24 mouse cellular contexts compared by ENCODE assay signal in genomic region chr6:98208051-98208450, GRCm38 (mm10).
DNase-seq lines count a peak whose midpoint lies in the region; ATAC-seq and TF ChIP-seq lines count a peak whose summit lies in the region.
"Had no signal": no experiment of that assay in that cellular context is flagged by ENCODE, and none has a peak within 500 bp of the region (broad histone marks: within the 10 kb centered on the region; RNA-seq: fewer than 3 reads in every experiment).

No protein-coding gene starts in this region.

- H3K27me3 ChIP-seq in heart, embryonic 15.5 days, result no peaks in the 10 kb centered on the region
- H3K27me3 ChIP-seq in heart, embryonic 10.5 days (ENCODE audit: insufficient read depth, poor library complexity, severe bottlenecking), result no peaks in the 10 kb centered on the region
- H3K27me3 ChIP-seq in heart, postnatal 0 days (ENCODE audit: control insufficient read depth, insufficient read depth, low read length), result no peaks in the 10 kb centered on the region
- H3K27me3 ChIP-seq in heart, adult 2 months (ENCODE audit: control insufficient read depth, insufficient read depth, low read length), result no peaks in the 10 kb centered on the region
- H3K27me3 ChIP-seq: CH12.LX; embryonic facial prominence, embryonic 12.5 days; forebrain, embryonic 13.5 days; forebrain, embryonic 15.5 days had no signal

- H3K4me2 ChIP-seq in heart, embryonic 15.5 days, result no peak overlapping the region
- H3K4me2 ChIP-seq in heart, postnatal 0 days (ENCODE audit: low read depth, low read length), result no peak overlapping the region
- H3K4me2 ChIP-seq: embryonic facial prominence, embryonic 12.5 days; forebrain, embryonic 13.5 days; forebrain, embryonic 15.5 days had no signal

- no peak overlapping the region for H3K9ac ChIP-seq in heart, embryonic 15.5 days
- H3K9ac ChIP-seq in heart, postnatal 0 days (replicated peaks; ENCODE audit: low read depth, low read length), result no peak overlapping the region
- no peak overlapping the region for H3K9ac ChIP-seq in heart, adult 2 months (ENCODE audit: low read depth, low read length)
- H3K9ac ChIP-seq: embryonic facial prominence, embryonic 12.5 days; forebrain, embryonic 13.5 days; forebrain, embryonic 15.5 days had no signal

- no peaks in the 10 kb centered on the region for H3K36me3 ChIP-seq in heart, embryonic 15.5 days
- no peaks in the 10 kb centered on the region for H3K36me3 ChIP-seq in heart, embryonic 10.5 days
- H3K36me3 ChIP-seq in heart, postnatal 0 days (replicated peaks; ENCODE audit: control insufficient read depth, insufficient read depth, low read length), result no peaks in the 10 kb centered on the region
- H3K36me3 ChIP-seq in heart, adult 2 months (ENCODE audit: control insufficient read depth, insufficient read depth, low read length), result no peaks in the 10 kb centered on the region
- H3K36me3 ChIP-seq: embryonic facial prominence, embryonic 10.5 days; embryonic facial prominence, embryonic 12.5 days; forebrain, embryonic 15.5 days; G1E had no signal

- TF ChIP-seq EP300 in heart, postnatal 0 days (IDR thresholded peaks at IDR 0.05; ENCODE audit: low read depth), result peak; percentile 70; the same call in 1 of the 2 replicates
- TF ChIP-seq EP300 in heart, adult 2 months (IDR thresholded peaks at IDR 0.05; ENCODE audit: insufficient read depth, low read depth, low read length), result no peak

- no peak overlapping the region for H3K4me3 ChIP-seq in heart, embryonic 15.5 days
- no peak overlapping the region for H3K4me3 ChIP-seq in heart, embryonic 10.5 days
- H3K4me3 ChIP-seq in heart, postnatal 0 days (ENCODE audit: low read depth, low read length), result no peak overlapping the region
- no peak overlapping the region for H3K4me3 ChIP-seq in heart, adult 2 months
- H3K4me3 ChIP-seq: embryonic facial prominence, embryonic 10.5 days; embryonic facial prominence, embryonic 12.5 days; forebrain, embryonic 13.5 days; forebrain, embryonic 15.5 days had no signal

- 0 out of 2 replicates have a peak, but pooled peaks have one; percentile 43 for ATAC-seq in heart, embryonic 15.5 days (replicated peaks; ENCODE audit: insufficient number of reproducible peaks, insufficient read depth, low FRiP score, low read depth)
- peak; percentile 60 for ATAC-seq in heart, postnatal 0 days (ENCODE audit: insufficient read depth, low read depth)
- ATAC-seq: activated CD4-positive, CD25-positive, alpha-beta regulatory T cell, adult 4 months; CD4-positive, CD25-positive, alpha-beta regulatory T cell, adult 4 months; forebrain, embryonic 13.5 days; forebrain, embryonic 15.5 days; Patski had no signal

- H3K27ac ChIP-seq in heart, embryonic 15.5 days, result no peak overlapping the region
- H3K27ac ChIP-seq in heart, embryonic 10.5 days, result no peak overlapping the region
- no peak overlapping the region for H3K27ac ChIP-seq in heart, postnatal 0 days (ENCODE audit: low read depth)
- H3K27ac ChIP-seq in heart, adult 2 months, result no peak overlapping the region
- H3K27ac ChIP-seq: embryonic facial prominence, embryonic 10.5 days; embryonic facial prominence, embryonic 12.5 days; forebrain, embryonic 13.5 days; forebrain, embryonic 15.5 days had no signal

- WGBS in heart, embryonic 15.5 days, result 68% methylated on average over 8 of the region's 8 CpGs
- WGBS in heart, embryonic 10.5 days, result 81% methylated on average over 8 of the region's 8 CpGs
- WGBS in heart, postnatal 0 days, result 49% methylated on average over 8 of the region's 8 CpGs
- 56% methylated on average over 8 of the region's 8 CpGs for WGBS in heart, adult 2 months

- H3K79me2 ChIP-seq in heart, adult 2 months (replicated peaks; ENCODE audit: control insufficient read depth, insufficient read depth, low read length), result no peaks in the 10 kb centered on the region

- no peaks in the 10 kb centered on the region for H3K9me3 ChIP-seq in heart, embryonic 15.5 days (replicated peaks)
- H3K9me3 ChIP-seq in heart, embryonic 10.5 days, result no peaks in the 10 kb centered on the region
- no peaks in the 10 kb centered on the region for H3K9me3 ChIP-seq in heart, postnatal 0 days (replicated peaks; ENCODE audit: control insufficient read depth, low read length)
- H3K9me3 ChIP-seq: embryonic facial prominence, embryonic 10.5 days; embryonic facial prominence, embryonic 12.5 days; forebrain, embryonic 13.5 days; forebrain, embryonic 15.5 days had no signal

- no peak for TF ChIP-seq CTCF in heart, postnatal 0 days (IDR thresholded peaks at IDR 0.05; ENCODE audit: low read depth)
- no peak for TF ChIP-seq CTCF in heart, adult 2 months (IDR thresholded peaks at IDR 0.05)

- no peak for TF ChIP-seq POLR2A in heart, adult 2 months (IDR thresholded peaks at IDR 0.05; ENCODE audit: insufficient read depth, low read depth, low read length)

- no peaks in the 10 kb centered on the region; the same call in 1 of the 2 replicates for H3K4me1 ChIP-seq in heart, embryonic 15.5 days (replicated peaks)
- no peaks in the 10 kb centered on the region for H3K4me1 ChIP-seq in heart, embryonic 10.5 days
- H3K4me1 ChIP-seq in heart, postnatal 0 days (ENCODE audit: control insufficient read depth, insufficient read depth), result no peaks in the 10 kb centered on the region
- no peaks in the 10 kb centered on the region for H3K4me1 ChIP-seq in heart, adult 2 months (ENCODE audit: control insufficient read depth, insufficient read depth, low read length)
- H3K4me1 ChIP-seq: embryonic facial prominence, embryonic 10.5 days; embryonic facial prominence, embryonic 12.5 days; forebrain, embryonic 15.5 days had no signal

- intact Hi-C loops in heart, adult 2 months (cut with DNase I), result no loop called here

- DNase-seq in heart, embryonic 10.5 days (ENCODE audit: low spot score), result no peak
- peak; percentile 37 for DNase-seq in heart, postnatal 0 days (ENCODE audit: low spot score)
- no peak for DNase-seq in heart, adult 11 months
- DNase-seq in heart, postnatal 4 days, result peak; percentile 55
- DNase-seq in heart, adult 2 months, result no peak
- DNase-seq: adrenal gland, adult 8-10 months; adrenal gland, postnatal 14 days; adrenal gland, postnatal 36 days; B cell, adult 2 months; cerebellum, adult 11-12 months; cerebellum, adult 2 months; cerebellum, adult 9-10 months; cerebellum, postnatal 10 days; cerebellum, postnatal 25 days had no signal

Comparison
In these comparisons a context has a peak if more than half of its experiments do, and no peak if none do; other contexts are left out.
1. DNase-seq: peak in heart, postnatal 0 days (single experiment) and heart, postnatal 4 days (single experiment); none in heart, embryonic 10.5 days (single experiment), heart, adult 11 months (single experiment) and heart, adult 2 months (0 of 2).